Mouse (Mus musculus): Measurements from ENCODE around the gene Vdac2.

Gene Vdac2

GRCm38 (mm10) chr14:21824938-21825337 is at the start of gene Vdac2:
Gene Vdac2 (plus strand): TSS chr14:21825238.
- DNase-seq (ENCODE audit: low read depth): no peak

GRCm38 (mm10) chr14:21776201-21776600 is 48.8 kb upstream of the Vdac2 start:
- DNase-seq (ENCODE audit: low read depth): no peak

- no peak for DNase-seq (ENCODE audit: low read depth)
Measured at GRCm38 (mm10) chr14:21786500-21786899, 38.5 kb upstream of the Vdac2 start.

GRCm38 (mm10) chr14:21787374-21787773 is 37.7 kb upstream of the Vdac2 start:
- DNase-seq (ENCODE audit: low read depth): no peak

- DNase-seq (ENCODE audit: low read depth): no peak
Measured at GRCm38 (mm10) chr14:21788121-21788520, 36.9 kb upstream of the Vdac2 start.

GRCm38 (mm10) chr14:21790585-21791251 is 34.3 kb upstream of the Vdac2 start:
- DNase-seq (ENCODE audit: low read depth): no peak

- no peak for DNase-seq (ENCODE audit: low read depth)
Measured at GRCm38 (mm10) chr14:21791722-21792121, 33.3 kb upstream of the Vdac2 start.

GRCm38 (mm10) chr14:21792250-21792649 is 32.8 kb upstream of the Vdac2 start:
- no peak for DNase-seq (ENCODE audit: low read depth)

- no peak for DNase-seq (ENCODE audit: low read depth)
Measured at GRCm38 (mm10) chr14:21800641-21801040, 24.4 kb upstream of the Vdac2 start.

GRCm38 (mm10) chr14:21801624-21802023 is 23.4 kb upstream of the Vdac2 start:
- DNase-seq (ENCODE audit: low read depth): no peak

GRCm38 (mm10) chr14:21802543-21803206 is 22.4 kb upstream of the Vdac2 start:
- DNase-seq (ENCODE audit: low read depth): no peak

GRCm38 (mm10) chr14:21806203-21806602 is 18.8 kb upstream of the Vdac2 start:
- no peak for DNase-seq (ENCODE audit: low read depth)

GRCm38 (mm10) chr14:21806631-21807160 is 18.3 kb upstream of the Vdac2 start:
- no peak for DNase-seq (ENCODE audit: low read depth)

- DNase-seq (ENCODE audit: low read depth): no peak
Measured at GRCm38 (mm10) chr14:21808208-21808922, 16.7 kb upstream of the Vdac2 start.

- no peak for DNase-seq (ENCODE audit: low read depth)
Measured at GRCm38 (mm10) chr14:21809418-21809817, 15.6 kb upstream of the Vdac2 start.

- no peak for DNase-seq (ENCODE audit: low read depth)
Measured at GRCm38 (mm10) chr14:21811301-21811700, 13.7 kb upstream of the Vdac2 start.

GRCm38 (mm10) chr14:21811744-21812393 is 13.2 kb upstream of the Vdac2 start:
- no peak for DNase-seq (ENCODE audit: low read depth)

GRCm38 (mm10) chr14:21812590-21813162 is 12.4 kb upstream of the Vdac2 start:
- DNase-seq (ENCODE audit: low read depth): no peak

- DNase-seq (ENCODE audit: low read depth): no peak
Measured at GRCm38 (mm10) chr14:21813216-21813615, 11.8 kb upstream of the Vdac2 start.

- no peak for DNase-seq (ENCODE audit: low read depth)
Measured at GRCm38 (mm10) chr14:21813847-21814246, 11.2 kb upstream of the Vdac2 start.

GRCm38 (mm10) chr14:21814606-21815005 is 10.4 kb upstream of the Vdac2 start:
- DNase-seq (ENCODE audit: low read depth): no peak

- DNase-seq (ENCODE audit: low read depth): no peak
Measured at GRCm38 (mm10) chr14:21816255-21816654, 8.8 kb upstream of the Vdac2 start.
